Mouse (Mus musculus) kidney, embryonic 15.5 days (tissue): Measurements from ENCODE around the gene Top1. TPM values are rescaled to one million over a fixed set of nuclear protein-coding genes. Genes with fewer than 3 reads are reported as not detected.

ENCODE experiments used
- ATAC-seq: fragments of 200-750 bp; cut with Nextera tagmentation; replicated peaks from 2 replicates; pipeline ENCODE4 v1.8.0; 2017; ENCODE audit warnings: moderate TSS enrichment; ENCODE audit not compliant: low FRiP score
- H3K27ac ChIP-seq: fragments of 300-500 bp; sonication (generic); 2 replicates; pipeline ENCODE4 v1.5.1; 2015; ENCODE audit warnings: mild to moderate bottlenecking, inconsistent platforms
- H3K27me3 ChIP-seq: fragments of 300-500 bp; sonication (generic); 2 replicates; pipeline ENCODE4 v1.6.1; 2015; ENCODE audit warnings: inconsistent platforms
- H3K36me3 ChIP-seq: fragments of 300-500 bp; sonication (generic); 2 replicates; pipeline ENCODE4 v1.6.1; 2015; ENCODE audit warnings: inconsistent platforms
- H3K4me1 ChIP-seq: fragments of 300-500 bp; sonication (generic); 2 replicates; pipeline ENCODE4 v1.6.1; 2015; ENCODE audit warnings: inconsistent platforms
- H3K4me2 ChIP-seq: fragments of 300-500 bp; sonication (generic); 2 replicates; pipeline ENCODE4 v1.6.1; 2015; ENCODE audit warnings: moderate library complexity, mild to moderate bottlenecking, inconsistent platforms
- H3K4me3 ChIP-seq: fragments of 300-500 bp; sonication (generic); replicated peaks from 2 replicates; pipeline ENCODE4 v1.5.1; 2015; ENCODE audit warnings: mild to moderate bottlenecking, inconsistent platforms
- H3K9ac ChIP-seq: fragments of 300-500 bp; sonication (generic); 2 replicates; pipeline ENCODE4 v1.6.1; 2015; ENCODE audit warnings: mild to moderate bottlenecking, inconsistent platforms
- H3K9me3 ChIP-seq: fragments of 300-500 bp; sonication (generic); replicated peaks from 2 replicates; pipeline ENCODE4 v1.6.1; 2016; ENCODE audit warnings: inconsistent platforms
- WGBS: fragments of 180-500 bp; shearing (Covaris S2); methylation state at CpG from one replicate; pipeline ENCODE4 v1.1.7; 2015; ENCODE audit warnings: mixed read lengths; 5-methylcytosine and 5-hydroxymethylcytosine counted together
- polyA plus RNA-seq: library from polyadenylated mRNA; unstranded; fragments of >200 nt; fragmentation: Nextera tagmentation; extraction: Ambion mirVana; gene quantifications from 2 replicates; pipeline ENCODE4 v1.2.1, GENCODE M21; 2015

Gene Top1
- polyA plus RNA-seq, 1 experiment from 2014 or later, result 92.2 TPM

- Histone ChIP-seq H3K9ac (no peak overlapping the region), H3K9me3 (no peaks in the 10 kb centered on the region), H3K4me3 (no peak overlapping the region), H3K36me3 (peaks cover 97% of the 10 kb centered on the region), H3K4me2 (no peak overlapping the region), H3K27me3 (no peaks in the 10 kb centered on the region), H3K27ac (no peak overlapping the region), H3K4me1 (no peaks in the 10 kb centered on the region)
- ATAC-seq, result no peak
- 88% methylated on average over 9 of the region's 9 CpGs for WGBS
These were observed 114.9 kb downstream of the Top1 start for GRCm38 (mm10) chr2:160760433-160761184.

GRCm38 (mm10) chr2:160763816-160764215 is 118.1 kb downstream of the Top1 start:
- no peak for ATAC-seq
- Histone ChIP-seq H3K9me3 (no peaks in the 10 kb centered on the region), H3K4me3 (no peak overlapping the region), H3K4me1 (no peaks in the 10 kb centered on the region), H3K27ac (no peak overlapping the region), H3K4me2 (no peak overlapping the region), H3K27me3 (no peaks in the 10 kb centered on the region), H3K36me3 (peaks cover 88% of the 10 kb centered on the region), H3K9ac (no peak overlapping the region)
- 82% methylated on average over 3 of the region's 3 CpGs for WGBS

- Histone ChIP-seq H3K4me3 (no peak overlapping the region), H3K9ac (no peak overlapping the region), H3K9me3 (no peaks in the 10 kb centered on the region), H3K4me1 (no peaks in the 10 kb centered on the region), H3K27ac (no peak overlapping the region), H3K4me2 (no peak overlapping the region), H3K36me3 (peaks cover 88% of the 10 kb centered on the region), H3K27me3 (no peaks in the 10 kb centered on the region)
- no peak for ATAC-seq
- 88% methylated on average over 2 of the region's 2 CpGs for WGBS
These were observed 118.7 kb downstream of the Top1 start for GRCm38 (mm10) chr2:160764386-160764785.

- ATAC-seq, result no peak
- H3K27ac ChIP-seq, result no peak overlapping the region
- H3K4me1 ChIP-seq, result no peaks in the 10 kb centered on the region
- H3K9ac ChIP-seq, result no peak overlapping the region
- no peak overlapping the region for H3K4me2 ChIP-seq
- H3K36me3 ChIP-seq, result peaks cover 84% of the 10 kb centered on the region
- no peak overlapping the region for H3K4me3 ChIP-seq
- no peaks in the 10 kb centered on the region for H3K27me3 ChIP-seq
- H3K9me3 ChIP-seq, result no peaks in the 10 kb centered on the region
- WGBS, result 81% methylated on average over 3 of the region's 3 CpGs
These were observed 119.4 kb downstream of the Top1 start for GRCm38 (mm10) chr2:160765096-160765495.

GRCm38 (mm10) chr2:160766371-160766771 is 120.7 kb downstream of the Top1 start:
- Histone ChIP-seq H3K9me3 (no peaks in the 10 kb centered on the region), H3K27ac (no peak overlapping the region), H3K4me3 (no peak overlapping the region), H3K4me2 (no peak overlapping the region), H3K9ac (no peak overlapping the region), H3K4me1 (no peaks in the 10 kb centered on the region), H3K36me3 (peaks cover 80% of the 10 kb centered on the region), H3K27me3 (no peaks in the 10 kb centered on the region)
- ATAC-seq, result no peak
- WGBS, result 75% methylated on average over 5 of the region's 5 CpGs

GRCm38 (mm10) chr2:160767201-160767600 is 121.5 kb downstream of the Top1 start:
- Histone ChIP-seq H3K27ac (no peak overlapping the region), H3K4me3 (no peak overlapping the region), H3K9ac (no peak overlapping the region), H3K27me3 (no peaks in the 10 kb centered on the region), H3K4me2 (no peak overlapping the region), H3K9me3 (no peaks in the 10 kb centered on the region), H3K36me3 (peaks cover 72% of the 10 kb centered on the region), H3K4me1 (no peaks in the 10 kb centered on the region)
- 96% methylated on average over 2 of the region's 2 CpGs for WGBS
- no peak for ATAC-seq

GRCm38 (mm10) chr2:160768097-160768695 is 122.5 kb downstream of the Top1 start:
- Histone ChIP-seq H3K27ac (no peak overlapping the region), H3K4me3 (no peak overlapping the region), H3K4me1 (no peaks in the 10 kb centered on the region), H3K9me3 (no peaks in the 10 kb centered on the region), H3K9ac (no peak overlapping the region), H3K4me2 (no peak overlapping the region), H3K36me3 (peaks cover 62% of the 10 kb centered on the region), H3K27me3 (no peaks in the 10 kb centered on the region)
- ATAC-seq, result no peak
- 84% methylated on average over 4 of the region's 4 CpGs for WGBS

GRCm38 (mm10) chr2:160768997-160769396 is 123.3 kb downstream of the Top1 start:
- no peak overlapping the region for H3K27ac ChIP-seq
- H3K4me3 ChIP-seq, result no peak overlapping the region
- H3K4me2 ChIP-seq, result no peak overlapping the region
- WGBS, result 94% methylated on average over 2 of the region's 2 CpGs
- H3K9me3 ChIP-seq, result no peaks in the 10 kb centered on the region
- H3K27me3 ChIP-seq, result no peaks in the 10 kb centered on the region
- no peaks in the 10 kb centered on the region for H3K4me1 ChIP-seq
- no peak overlapping the region for H3K9ac ChIP-seq
- peaks cover 54% of the 10 kb centered on the region for H3K36me3 ChIP-seq
- no peak for ATAC-seq

GRCm38 (mm10) chr2:160770409-160770808 is 124.7 kb downstream of the Top1 start:
- H3K9me3 ChIP-seq, result no peaks in the 10 kb centered on the region
- no peak overlapping the region for H3K9ac ChIP-seq
- no peak for ATAC-seq
- no peaks in the 10 kb centered on the region for H3K27me3 ChIP-seq
- H3K36me3 ChIP-seq, result peaks cover 42% of the 10 kb centered on the region
- H3K4me3 ChIP-seq, result no peak overlapping the region
- no peak overlapping the region for H3K4me2 ChIP-seq
- H3K27ac ChIP-seq, result no peak overlapping the region
- no peaks in the 10 kb centered on the region for H3K4me1 ChIP-seq

- Histone ChIP-seq H3K4me2 (no peak overlapping the region), H3K36me3 (peaks cover 38% of the 10 kb centered on the region), H3K4me3 (no peak overlapping the region), H3K9ac (no peak overlapping the region), H3K4me1 (no peaks in the 10 kb centered on the region), H3K27me3 (no peaks in the 10 kb centered on the region), H3K27ac (no peak overlapping the region), H3K9me3 (no peaks in the 10 kb centered on the region)
- 79% methylated on average over 1 of the region's 1 CpGs for WGBS
- ATAC-seq, result no peak
These were observed 125.2 kb downstream of the Top1 start for GRCm38 (mm10) chr2:160770871-160771270.

GRCm38 (mm10) chr2:160771325-160772276 is 125.9 kb downstream of the Top1 start:
- no peak for ATAC-seq
- Histone ChIP-seq H3K36me3 (peaks cover 32% of the 10 kb centered on the region), H3K4me1 (no peaks in the 10 kb centered on the region), H3K27me3 (no peaks in the 10 kb centered on the region), H3K9me3 (no peaks in the 10 kb centered on the region), H3K27ac (no peak overlapping the region), H3K4me3 (no peak overlapping the region), H3K4me2 (no peak overlapping the region), H3K9ac (no peak overlapping the region)
- 85% methylated on average over 8 of the region's 8 CpGs for WGBS
